Mouse (Mus musculus): Measurements from ENCODE around the gene Stk16. TPM values are rescaled to one million over a fixed set of nuclear protein-coding genes. Genes with fewer than 3 reads are reported as not detected.

Gene Stk16
- total and polyA plus RNA-seq, 3 experiments, result 48.6 to 67.3 (median 60.6) TPM

GRCm38 (mm10) chr1:75253029-75253428 is 42.4 kb downstream of the Stk16 start:
- TF ChIP-seq RAD21 (IDR thresholded peaks at IDR 0.05; ENCODE audit: low read depth, low read length) (no peak), CTCF (conservative IDR thresholded peaks at IDR 0.05 in 1 of 2, IDR thresholded peaks at IDR 0.05 in 1 of 2; ENCODE audit: low read depth in 2 of 2, low read length in 2 of 2) (peak in 1 of 2 experiments; percentile 28; a peak in 1 of 4 replicates)
- no peak overlapping the region for H3K4me3 ChIP-seq (replicated peaks in 1 of 3; ENCODE audit: low read depth in 2 of 3, low read length in 2 of 3, poor library complexity in 1 of 3)

GRCm38 (mm10) chr1:75253849-75254624 is 43.4 kb downstream of the Stk16 start:
- in situ Hi-C loops (cut with MboI; ENCODE audit: low pct_ligation_motif_present, low pct_unique_long_range_greater_than_20kb, low sequenced_read_pairs), result loop anchor here (25.0 kb wide), 1 partner anchor 317 kb away; the partner anchor contains the start of gene Cfap65
- TF ChIP-seq MAFK (IDR thresholded peaks at IDR 0.05; ENCODE audit: insufficient replicate concordance, low read length) (no peak), BHLHE40 (IDR thresholded peaks at IDR 0.05; ENCODE audit: low read depth, low read length) (no peak), E2F4 (IDR thresholded peaks at IDR 0.05; ENCODE audit: insufficient replicate concordance, low read depth, low read length) (no peak), EP300 (IDR thresholded peaks at IDR 0.05; ENCODE audit: low read length) (no peak), CHD1 (IDR thresholded peaks at IDR 0.05; ENCODE audit: low read depth, low read length) (no peak), MEF2A (IDR thresholded peaks at IDR 0.05; ENCODE audit: borderline replicate concordance, low read depth, low read length) (no peak), TBP (conservative IDR thresholded peaks at IDR 0.05; ENCODE audit: low read depth, low read length) (no peak), UBTF (IDR thresholded peaks at IDR 0.05; ENCODE audit: low read depth, low read length) (no peak), ZNF384 (IDR thresholded peaks at IDR 0.05; ENCODE audit: low read depth, low read length) (peak; percentile 65), NELFE (IDR thresholded peaks at IDR 0.05; ENCODE audit: low read depth, low read length) (no peak), USF2 (conservative IDR thresholded peaks at IDR 0.05; ENCODE audit: low read depth, low read length) (no peak), NRF1 (IDR thresholded peaks at IDR 0.05; ENCODE audit: low read depth, low read length) (0 out of 2 replicates have a peak, but pooled peaks have one; percentile 12), KAT2A (IDR thresholded peaks at IDR 0.05; ENCODE audit: insufficient replicate concordance, low read length) (no peak), IRF4 (IDR thresholded peaks at IDR 0.05; ENCODE audit: low read depth, low read length) (no peak), ETS1 (conservative IDR thresholded peaks at IDR 0.05; ENCODE audit: low read depth, low read length) (no peak), SIN3A (IDR thresholded peaks at IDR 0.05; ENCODE audit: low read length) (no peak), PAX5 (IDR thresholded peaks at IDR 0.05; ENCODE audit: low read length) (no peak), GABPA (IDR thresholded peaks at IDR 0.05; ENCODE audit: insufficient replicate concordance, low read depth, low read length) (no peak), CHD2 (IDR thresholded peaks at IDR 0.05; ENCODE audit: low read length) (no peak), ZKSCAN1 (IDR thresholded peaks at IDR 0.05; ENCODE audit: borderline replicate concordance, low read depth, low read length) (no peak), MYC (IDR thresholded peaks at IDR 0.05; ENCODE audit: low read depth, low read length) (no peak), POLR2AphosphoS2 (IDR thresholded peaks at IDR 0.05; ENCODE audit: low read depth, low read length) (no peak), TCF12 (IDR thresholded peaks at IDR 0.05; ENCODE audit: low read depth, low read length) (no peak), USF1 (IDR thresholded peaks at IDR 0.05; ENCODE audit: low read depth, low read length) (no peak), ZC3H11A (IDR thresholded peaks at IDR 0.05; ENCODE audit: low read depth, low read length) (peak; percentile 29; the same call in 1 of the 2 replicates), JUN (IDR thresholded peaks at IDR 0.05; ENCODE audit: insufficient read depth, low read depth, low read length) (no peak), CTCF (conservative IDR thresholded peaks at IDR 0.05 in 1 of 2, IDR thresholded peaks at IDR 0.05 in 1 of 2; ENCODE audit: low read depth in 2 of 2, low read length in 2 of 2) (peak; percentile 92 to 93), MXI1 (IDR thresholded peaks at IDR 0.05; ENCODE audit: low read depth, low read length) (no peak), MAZ (IDR thresholded peaks at IDR 0.05; ENCODE audit: low read depth, low read length) (0 out of 2 replicates have a peak, but pooled peaks have one; percentile 19), POLR2A (IDR thresholded peaks at IDR 0.05; ENCODE audit: low read depth, low read length) (no peak), RAD21 (IDR thresholded peaks at IDR 0.05; ENCODE audit: low read depth, low read length) (peak; percentile 82)

More at GRCm38 (mm10) chr1:75253029-75253428, 42.4 kb downstream of the Stk16 start:
- no peak for DNase-seq (ENCODE audit: extremely low read depth)
- no peaks in the 10 kb centered on the region for H3K79me2 ChIP-seq (replicated peaks; ENCODE audit: control insufficient read depth, extremely low read depth, insufficient read depth, poor library complexity, severe bottlenecking)
- H3K4me1 ChIP-seq (ENCODE audit: control insufficient read depth in 1 of 2, insufficient read depth in 2 of 2), result peaks cover 9 to 27% of the 10 kb centered on the region in 2 experiments
- H3K27ac ChIP-seq (ENCODE audit: insufficient read depth, low read depth), result no peak overlapping the region
- H3K36me3 ChIP-seq (replicated peaks in 1 of 2; ENCODE audit: control insufficient read depth in 1 of 2, insufficient read depth in 1 of 2, low read length in 1 of 2), result no peaks in the 10 kb centered on the region
- H3K9ac ChIP-seq (ENCODE audit: insufficient read depth, low read depth), result no peak overlapping the region
- in situ Hi-C loops (cut with MboI; ENCODE audit: low pct_ligation_motif_present, low pct_unique_long_range_greater_than_20kb, low sequenced_read_pairs) (loop anchor here (25.0 kb wide), 1 partner anchor 316 kb away; the partner anchor contains the start of gene Cfap65), dilution Hi-C loops (cut with MboI; ENCODE audit: extremely low pct_ligation_motif_present, extremely low pct_unique_long_range_greater_than_20kb, low sequenced_read_pairs) (no loop called here)
- H3K9me3 ChIP-seq (replicated peaks; ENCODE audit: low read length), result no peaks in the 10 kb centered on the region
- H3K27me3 ChIP-seq (replicated peaks), result peaks cover 25% of the 10 kb centered on the region
- no peak overlapping the region for H3K4me2 ChIP-seq (ENCODE audit: insufficient read depth, low read depth, poor library complexity, severe bottlenecking)

More at GRCm38 (mm10) chr1:75253849-75254624, 43.4 kb downstream of the Stk16 start:
- H3K27me3 ChIP-seq (replicated peaks), result peaks cover 30% of the 10 kb centered on the region
- no peaks in the 10 kb centered on the region for H3K36me3 ChIP-seq (replicated peaks in 1 of 2; ENCODE audit: control insufficient read depth in 1 of 2, insufficient read depth in 1 of 2, low read length in 1 of 2)
- H3K4me2 ChIP-seq (ENCODE audit: insufficient read depth, low read depth, poor library complexity, severe bottlenecking), result no peak overlapping the region
- H3K79me2 ChIP-seq (replicated peaks; ENCODE audit: control insufficient read depth, extremely low read depth, insufficient read depth, poor library complexity, severe bottlenecking), result no peaks in the 10 kb centered on the region
- no peak overlapping the region for H3K27ac ChIP-seq (ENCODE audit: insufficient read depth, low read depth)
- no peaks in the 10 kb centered on the region for H3K9me3 ChIP-seq (replicated peaks; ENCODE audit: low read length)
- H3K4me1 ChIP-seq (ENCODE audit: control insufficient read depth in 1 of 2, insufficient read depth in 2 of 2), result peaks cover 9 to 21% of the 10 kb centered on the region in 2 experiments
- DNase-seq (ENCODE audit: extremely low read depth), result peak; percentile 82
- dilution Hi-C loops (cut with MboI; ENCODE audit: extremely low pct_ligation_motif_present, extremely low pct_unique_long_range_greater_than_20kb, low sequenced_read_pairs), result no loop called here
- no peak overlapping the region for H3K9ac ChIP-seq (ENCODE audit: insufficient read depth, low read depth)
- H3K4me3 ChIP-seq (replicated peaks in 1 of 3; ENCODE audit: low read depth in 2 of 3, low read length in 2 of 3, poor library complexity in 1 of 3), result no peak overlapping the region
